Mouse (Mus musculus) bone marrow macrophage, adult 2 months (primary cell): ENCODE data around the gene Herc2. TPM values are rescaled to one million over a fixed set of nuclear protein-coding genes. Genes with fewer than 3 reads are reported as not detected.

Experiments
- H3K27ac ChIP-seq: 2 replicates; pipeline ENCODE4 v1.5.1; 2012; ENCODE audit warnings: low read depth, low read length; ENCODE audit not compliant: insufficient read depth
- H3K4me1 ChIP-seq: 2 replicates; pipeline ENCODE4 v1.6.1; 2012; ENCODE audit warnings: low read length; ENCODE audit not compliant: control insufficient read depth, insufficient read depth
- H3K4me3 ChIP-seq: 2 replicates; pipeline ENCODE4 v1.5.1; 2012; ENCODE audit warnings: mild to moderate bottlenecking, low read length, moderate library complexity; ENCODE audit not compliant: insufficient read depth
- CTCF ChIP-seq: IDR thresholded peaks from 2 replicates; pipeline ENCODE4 v1.5.1; 2012; ENCODE audit warnings: low read depth, mild to moderate bottlenecking, low read length, moderate library complexity
- POLR2A ChIP-seq: IDR thresholded peaks from 2 replicates; pipeline ENCODE4 v1.6.1; 2012; ENCODE audit warnings: mild to moderate bottlenecking, low read depth, low read length, borderline replicate concordance
- polyA plus RNA-seq: library from polyadenylated mRNA; stranded (reverse); fragments of >200 nt; gene quantifications from 2 replicates; pipeline ENCODE4 v1.2.4, GENCODE M21; 2012; ENCODE audit not compliant: missing spikeins, insufficient read depth, insufficient read length

Herc2 gene
- polyA plus RNA-seq, 1 experiment = 49.7 TPM

GRCm38 (mm10) chr7:56168713-56169112 lies 118.7 kb downstream of the Herc2 start:
- Histone ChIP-seq H3K4me1 (peaks cover under 1% of the 10 kb centered on the region), H3K4me3 (no peak overlapping the region), H3K27ac (no peak overlapping the region)
- TF ChIP-seq POLR2A (no peak), CTCF (no peak)

- TF ChIP-seq CTCF (no peak), POLR2A (no peak)
These were observed 127.4 kb downstream of the Herc2 start for GRCm38 (mm10) chr7:56177371-56177770.

GRCm38 (mm10) chr7:56191041-56191440 lies 141.0 kb downstream of the Herc2 start:
- peaks cover 1% of the 10 kb centered on the region; the same call in 1 of the 2 replicates for H3K4me1 ChIP-seq
- no peak overlapping the region for H3K27ac ChIP-seq
- no peak overlapping the region for H3K4me3 ChIP-seq
- TF ChIP-seq POLR2A = no peak
- TF ChIP-seq CTCF = no peak

More at GRCm38 (mm10) chr7:56177371-56177770, 127.4 kb downstream of the Herc2 start:
- H3K4me1 ChIP-seq = peaks cover 4% of the 10 kb centered on the region
- H3K4me3 ChIP-seq = no peak overlapping the region
- H3K27ac ChIP-seq = no peak overlapping the region

GRCm38 (mm10) chr7:56191661-56192060 lies 141.7 kb downstream of the Herc2 start:
- TF ChIP-seq POLR2A = no peak
- TF ChIP-seq CTCF = no peak
- H3K4me3 ChIP-seq = no peak overlapping the region
- H3K4me1 ChIP-seq = peaks cover 2% of the 10 kb centered on the region; the same call in 1 of the 2 replicates
- H3K27ac ChIP-seq = no peak overlapping the region

GRCm38 (mm10) chr7:56201483-56202218 lies 151.7 kb downstream of the Herc2 start:
- Histone ChIP-seq H3K4me1 (no peaks in the 10 kb centered on the region), H3K4me3 (no peak overlapping the region), H3K27ac (no peak overlapping the region)
- no peak for TF ChIP-seq POLR2A
- no peak for TF ChIP-seq CTCF

GRCm38 (mm10) chr7:56202843-56203242 lies 152.8 kb downstream of the Herc2 start:
- no peak overlapping the region for H3K27ac ChIP-seq
- H3K4me3 ChIP-seq = no peak overlapping the region
- H3K4me1 ChIP-seq = no peaks in the 10 kb centered on the region
- no peak for TF ChIP-seq CTCF
- TF ChIP-seq POLR2A = no peak

- Histone ChIP-seq H3K4me1 (no peaks in the 10 kb centered on the region), H3K27ac (no peak overlapping the region)
- no peak for TF ChIP-seq CTCF
- no peak for TF ChIP-seq POLR2A
These were observed 153.3 kb downstream of the Herc2 start for GRCm38 (mm10) chr7:56203286-56203685.

GRCm38 (mm10) chr7:56204877-56205276 lies 154.9 kb downstream of the Herc2 start:
- Histone ChIP-seq H3K4me1 (no peaks in the 10 kb centered on the region), H3K27ac (no peak overlapping the region), H3K4me3 (no peak overlapping the region)
- TF ChIP-seq CTCF (no peak), POLR2A (no peak)

More at GRCm38 (mm10) chr7:56203286-56203685, 153.3 kb downstream of the Herc2 start:
- H3K4me3 ChIP-seq = no peak overlapping the region

GRCm38 (mm10) chr7:56220811-56221210 lies 170.8 kb downstream of the Herc2 start:
- H3K4me1 ChIP-seq = no peaks in the 10 kb centered on the region
- no peak overlapping the region for H3K27ac ChIP-seq
- no peak overlapping the region for H3K4me3 ChIP-seq
- TF ChIP-seq POLR2A (no peak), CTCF (no peak)

- TF ChIP-seq POLR2A (no peak), CTCF (no peak)
- H3K27ac ChIP-seq = no peak overlapping the region
- H3K4me1 ChIP-seq = no peaks in the 10 kb centered on the region
- H3K4me3 ChIP-seq = no peak overlapping the region
These were observed 185.9 kb downstream of the Herc2 start for GRCm38 (mm10) chr7:56235794-56236423.
